Mouse (Mus musculus): ENCODE measurements around the gene Dnm3.
A peak's percentile ranks its signal among the peaks of the same experiment; 100 is the strongest.

Dnm3 gene

GRCm38 (mm10) chr1:162036461-162036835, 441.4 kb downstream of the Dnm3 start:
- DNase-seq (ENCODE audit: low read depth, low spot score): no peak

GRCm38 (mm10) chr1:162035800-162036460, 441.9 kb downstream of the Dnm3 start:
- no peak for DNase-seq (ENCODE audit: low read depth, low spot score)

GRCm38 (mm10) chr1:162023681-162024270, 454.1 kb downstream of the Dnm3 start:
- no peak for DNase-seq (ENCODE audit: low read depth, low spot score)

GRCm38 (mm10) chr1:162020766-162021165, 457.1 kb downstream of the Dnm3 start:
- no peak for DNase-seq (ENCODE audit: low read depth, low spot score)

GRCm38 (mm10) chr1:162020303-162020731, 457.5 kb downstream of the Dnm3 start:
- DNase-seq (ENCODE audit: low read depth, low spot score): peak; percentile 58

GRCm38 (mm10) chr1:162018601-162018977, 459.2 kb downstream of the Dnm3 start:
- no peak for DNase-seq (ENCODE audit: low read depth, low spot score)

GRCm38 (mm10) chr1:162017975-162018600, 459.7 kb downstream of the Dnm3 start:
- DNase-seq (ENCODE audit: low read depth, low spot score): no peak

GRCm38 (mm10) chr1:162016982-162017381, 460.9 kb downstream of the Dnm3 start:
- DNase-seq (ENCODE audit: low read depth, low spot score): peak; percentile 87

GRCm38 (mm10) chr1:162015247-162015862, 462.5 kb downstream of the Dnm3 start:
- DNase-seq (ENCODE audit: low read depth, low spot score): peak; percentile 63

- no peak for DNase-seq (ENCODE audit: low read depth, low spot score)
Observed at GRCm38 (mm10) chr1:162013561-162013960, 464.3 kb downstream of the Dnm3 start.

- DNase-seq (ENCODE audit: low read depth, low spot score): no peak
Observed at GRCm38 (mm10) chr1:162011523-162012245, 466.1 kb downstream of the Dnm3 start.

- no peak for DNase-seq (ENCODE audit: low read depth, low spot score)
Observed at GRCm38 (mm10) chr1:162009086-162009485, 468.7 kb downstream of the Dnm3 start.

- DNase-seq (ENCODE audit: low read depth, low spot score): no peak
Observed at GRCm38 (mm10) chr1:162008631-162009067, 469.2 kb downstream of the Dnm3 start.

GRCm38 (mm10) chr1:162008208-162008607, 469.6 kb downstream of the Dnm3 start:
- DNase-seq (ENCODE audit: low read depth, low spot score): peak; percentile 61

- no peak for DNase-seq (ENCODE audit: low read depth, low spot score)
Observed at GRCm38 (mm10) chr1:162006109-162006508, 471.7 kb downstream of the Dnm3 start.

GRCm38 (mm10) chr1:162004821-162005770, 472.7 kb downstream of the Dnm3 start:
- peak; percentile 69 for DNase-seq (ENCODE audit: low read depth, low spot score)

GRCm38 (mm10) chr1:162004518-162004780, 473.4 kb downstream of the Dnm3 start:
- DNase-seq (ENCODE audit: low read depth, low spot score): no peak

- no peak for DNase-seq (ENCODE audit: low read depth, low spot score)
Observed at GRCm38 (mm10) chr1:162003729-162004517, 473.9 kb downstream of the Dnm3 start.

GRCm38 (mm10) chr1:162001328-162001727, 476.5 kb downstream of the Dnm3 start:
- DNase-seq (ENCODE audit: low read depth, low spot score): no peak

- peak; percentile 89 for DNase-seq (ENCODE audit: low read depth, low spot score)
Observed at GRCm38 (mm10) chr1:161999882-162000371, 477.9 kb downstream of the Dnm3 start.
